Mouse (Mus musculus) forebrain, postnatal 0 days (tissue): ENCODE measurements around the gene Pdxk. TPM values are rescaled to one million over a fixed set of nuclear protein-coding genes. Genes with fewer than 3 reads are reported as not detected.
"Not testable (repeated sequence)": the region's sequence is repeated elsewhere in the genome, so short reads cannot be mapped to it uniquely, and the experiment has no call there.

Source experiments
- ATAC-seq: fragments of 200-750 bp; cut with Nextera tagmentation; 2 replicates; pipeline ENCODE4 v1.8.0; 2017; ENCODE audit warnings: mild to moderate bottlenecking, moderate library complexity
- DNase-seq: peaks from one replicate; pipeline ENCODE4 v3.0.0-alpha.2; 2015
- H3K27ac ChIP-seq: fragments of 300-500 bp; sonication (generic); 2 replicates; pipeline ENCODE4 v1.5.1; 2014; ENCODE audit warnings: low read depth, mild to moderate bottlenecking, antibody characterized with exemption, low read length, moderate library complexity, mixed read lengths
- H3K27me3 ChIP-seq: fragments of 300-500 bp; sonication (generic); 2 replicates; pipeline ENCODE4 v1.6.1; 2014; ENCODE audit warnings: mild to moderate bottlenecking, low read length, mixed read lengths; ENCODE audit not compliant: insufficient read depth
- H3K36me3 ChIP-seq: fragments of 300-500 bp; sonication (generic); 2 replicates; pipeline ENCODE4 v1.6.1; 2014; ENCODE audit warnings: mild to moderate bottlenecking, moderate library complexity; ENCODE audit not compliant: insufficient read depth
- H3K4me1 ChIP-seq: fragments of 300-500 bp; sonication (generic); 2 replicates; pipeline ENCODE4 v1.6.1; 2014; ENCODE audit warnings: antibody characterized with exemption; ENCODE audit not compliant: insufficient read depth
- H3K4me2 ChIP-seq: fragments of 300-500 bp; sonication (generic); 2 replicates; pipeline ENCODE4 v1.6.1; 2014; ENCODE audit warnings: low read depth, mild to moderate bottlenecking, moderate library complexity
- H3K4me3 ChIP-seq: fragments of 300-500 bp; sonication (generic); 2 replicates; pipeline ENCODE4 v1.5.1; 2014; ENCODE audit warnings: low read depth, low read length, mixed read lengths
- H3K9ac ChIP-seq: fragments of 300-500 bp; sonication (generic); 2 replicates; pipeline ENCODE4 v1.6.1; 2014; ENCODE audit warnings: mild to moderate bottlenecking
- H3K9me3 ChIP-seq: fragments of 300-500 bp; sonication (generic); 2 replicates; pipeline ENCODE4 v1.6.1; 2016; ENCODE audit warnings: low read length
- CTCF ChIP-seq: sonication (generic); IDR thresholded peaks from 2 replicates; pipeline ENCODE4 v1.5.1; 2016; ENCODE audit warnings: antibody characterized with exemption, control low read depth, low read depth
- WGBS: fragments of 180-500 bp; shearing (Covaris S2); extraction: QIAGEN DNeasy Blood & Tissue Kit; methylation state at CpG from one replicate; pipeline ENCODE4 v1.1.7; 2014; 5-methylcytosine and 5-hydroxymethylcytosine counted together
- polyA plus RNA-seq: library from polyadenylated mRNA; unstranded; fragments of >200 nt; fragmentation: Nextera tagmentation; extraction: Ambion mirVana; gene quantifications from 2 replicates; pipeline ENCODE4 v1.2.1, GENCODE M21; 2015
- total RNA-seq: library from RNA; depleted of rRNA; stranded (reverse); fragments of >200 nt; gene quantifications from 2 replicates; pipeline ENCODE4 v1.2.3, GENCODE M21; 2014; rRNA removed

Gene Pdxk
- total RNA-seq: 30.5 and 43.6 TPM in 2 replicates
- polyA plus RNA-seq: 20.0 and 30.7 TPM in 2 replicates

DNA sequence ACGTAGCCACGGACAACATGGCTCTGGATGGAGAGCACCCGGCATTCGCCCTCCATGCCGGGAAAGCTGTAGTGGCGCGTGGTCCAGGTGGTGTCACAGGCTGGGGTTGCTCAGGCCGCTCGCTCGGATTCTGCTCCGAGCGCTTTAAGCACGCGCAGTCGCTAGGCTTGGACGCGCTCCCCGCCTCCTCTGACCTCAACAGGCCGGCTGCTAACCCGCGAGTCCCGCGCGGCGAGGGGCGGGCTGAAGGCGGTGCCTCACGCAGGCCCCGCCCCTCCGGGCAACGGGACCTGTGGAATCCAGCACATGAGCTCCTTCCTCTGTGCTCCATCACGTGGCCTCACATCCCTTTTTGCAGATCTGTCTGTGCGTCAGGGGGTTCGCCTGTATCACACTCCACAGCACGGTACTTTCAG is at the start of gene Pdxk:
Pdxk (minus strand) TSS at position 184 of the 416 bp plus-strand sequence.
- peak; percentile 90 for DNase-seq
- Histone ChIP-seq H3K27ac (peak within 1 kb of the TSS; percentile 54), H3K4me3 (peak within 1 kb of the TSS; percentile 71), H3K9me3 (no peaks in the 10 kb centered on the region), H3K9ac (peak within 1 kb of the TSS; percentile 73), H3K27me3 (no peaks in the 10 kb centered on the region), H3K4me1 (peaks cover 5% of the 10 kb centered on the region; the same call in 1 of the 2 replicates), H3K4me2 (peak within 1 kb of the TSS; percentile 99), H3K36me3 (no peaks in the 10 kb centered on the region)
- ATAC-seq: peak; percentile 95
- WGBS: 4% methylated on average over 32 of the region's 35 CpGs
- TF ChIP-seq CTCF: no peak

DNA sequence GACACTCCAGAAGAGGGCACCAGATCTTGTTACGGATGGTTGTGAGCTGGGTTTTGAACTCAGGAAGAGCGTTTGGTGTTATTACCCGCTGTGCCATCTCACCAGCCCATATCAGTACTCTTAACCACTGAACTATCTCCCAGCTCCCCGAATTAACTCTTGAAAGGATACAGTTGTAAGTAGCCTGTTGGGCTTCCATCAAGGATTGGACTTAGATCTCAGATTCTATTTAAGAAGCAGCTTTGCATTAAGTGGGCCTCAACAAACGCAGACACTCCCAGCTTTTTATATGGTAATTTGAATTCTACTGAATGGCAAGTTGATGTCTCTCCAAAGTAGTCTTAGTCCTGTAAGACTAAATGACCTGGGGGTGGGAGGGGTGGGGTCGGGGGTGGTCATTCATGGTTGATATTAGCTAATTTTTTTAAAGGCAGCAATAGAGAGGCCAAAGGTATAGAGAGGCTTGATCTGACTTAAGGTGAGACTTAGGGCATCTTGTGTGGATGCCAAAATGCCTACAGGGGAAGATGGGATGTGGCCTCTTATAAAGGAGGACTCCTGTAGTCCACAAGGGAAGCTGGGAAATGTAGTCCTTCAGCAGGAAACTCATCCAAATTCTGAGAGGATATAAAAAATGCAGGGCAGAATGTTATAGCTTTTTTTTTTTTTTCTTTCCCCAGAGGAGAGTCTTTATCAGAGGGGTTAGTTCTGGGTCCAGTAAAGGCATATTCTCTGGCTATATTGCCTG is 38.4 kb upstream of the Pdxk start:
- Histone ChIP-seq H3K27ac (no peak overlapping the region), H3K27me3 (no peaks in the 10 kb centered on the region), H3K9me3 (no peaks in the 10 kb centered on the region), H3K36me3 (no peaks in the 10 kb centered on the region), H3K4me1 (no peaks in the 10 kb centered on the region), H3K4me3 (no peak overlapping the region), H3K4me2 (no peak overlapping the region), H3K9ac (no peak overlapping the region)
- WGBS: 78% methylated on average over 6 of the region's 6 CpGs
- DNase-seq: no peak
- no peak for TF ChIP-seq CTCF
- ATAC-seq: no peak

- Histone ChIP-seq H3K4me2 (peak overlapping the region; percentile 27; the same call in 1 of the 2 replicates), H3K4me1 (no peaks in the 10 kb centered on the region), H3K9me3 (no peaks in the 10 kb centered on the region), H3K27me3 (no peaks in the 10 kb centered on the region), H3K27ac (no peak overlapping the region), H3K36me3 (no peaks in the 10 kb centered on the region), H3K4me3 (no peak overlapping the region), H3K9ac (no peak overlapping the region)
- ATAC-seq (peak; percentile 84), DNase-seq (peak; percentile 70)
- WGBS: 7% methylated on average over 26 of the region's 26 CpGs
- peak; percentile 89 for TF ChIP-seq CTCF
These were observed 22.8 kb upstream of the Pdxk start for GRCm38 (mm10) chr10:78487431-78488086.

GRCm38 (mm10) chr10:78486871-78487270 is 22.1 kb upstream of the Pdxk start:
- H3K4me1 ChIP-seq: 0 out of 2 replicates have a peak, but pooled peaks cover 3% of the 10 kb centered on the region
- WGBS: 76% methylated on average over 5 of the region's 5 CpGs

DNA sequence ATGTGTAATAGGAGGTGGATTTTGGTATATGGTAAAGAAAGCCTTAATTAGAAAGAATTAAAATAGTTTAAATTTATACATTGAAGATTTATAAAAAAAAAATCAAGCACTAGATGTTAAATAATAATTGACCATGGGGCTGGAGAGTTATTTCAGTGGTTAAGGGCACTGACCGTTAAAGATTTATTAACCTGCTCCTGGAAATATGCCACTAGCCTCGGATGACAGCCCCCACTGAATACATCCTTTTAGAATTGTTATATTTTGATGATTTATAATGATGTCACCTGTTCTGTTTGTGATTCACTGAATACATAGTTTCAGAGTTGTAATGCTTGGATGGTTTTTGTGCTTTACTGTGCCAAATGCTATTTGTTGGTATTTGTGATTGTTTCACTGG is 20.6 kb upstream of the Pdxk start:
- WGBS: 74% methylated on average over 2 of the region's 2 CpGs
- H3K27ac ChIP-seq, ATAC-seq, DNase-seq, H3K36me3 ChIP-seq, H3K9me3 ChIP-seq, H3K4me1 ChIP-seq, H3K27me3 ChIP-seq, H3K9ac ChIP-seq, H3K4me3 ChIP-seq, H3K4me2 ChIP-seq: not testable (repeated sequence)

More at GRCm38 (mm10) chr10:78486871-78487270, 22.1 kb upstream of the Pdxk start:
- Histone ChIP-seq H3K36me3 (no peaks in the 10 kb centered on the region), H3K9me3 (no peaks in the 10 kb centered on the region), H3K9ac (no peak overlapping the region), H3K27ac (no peak overlapping the region), H3K4me3 (no peak overlapping the region), H3K27me3 (no peaks in the 10 kb centered on the region), H3K4me2 (no peak overlapping the region)
- DNase-seq: no peak
- no peak for TF ChIP-seq CTCF
- no peak for ATAC-seq

DNA sequence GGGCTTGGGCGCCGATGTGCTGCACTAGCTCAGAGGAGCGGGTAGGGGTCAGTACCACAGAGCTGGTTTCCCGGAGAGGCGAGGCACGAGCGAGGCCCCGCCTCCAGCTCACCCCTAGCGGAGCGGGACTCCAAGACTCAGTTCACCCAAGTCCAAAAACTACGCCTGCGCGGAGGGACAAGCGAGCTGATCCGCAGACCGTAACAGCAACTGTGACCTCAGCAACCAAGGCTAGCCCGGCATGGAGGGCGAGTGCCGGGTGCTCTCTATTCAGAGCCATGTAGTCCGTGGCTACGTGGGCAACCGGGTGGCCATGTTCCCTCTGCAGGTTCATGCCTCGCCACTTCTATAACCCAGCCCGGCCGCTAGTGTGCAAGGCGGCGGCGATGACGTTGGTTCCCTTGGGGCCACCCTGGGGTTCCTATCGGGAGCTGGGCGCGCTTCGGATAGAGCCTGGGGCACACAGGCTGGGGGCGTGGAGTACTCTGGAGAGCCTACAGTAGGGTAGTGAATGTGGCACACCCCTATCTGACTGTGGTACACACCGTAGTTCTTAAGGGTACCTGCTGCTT is 17.2 kb upstream of the Pdxk start:
- peak; percentile 57 for TF ChIP-seq CTCF
- peak overlapping the region; percentile 46 for H3K9ac ChIP-seq
- DNase-seq (peak; percentile 76), ATAC-seq (peak; percentile 97)
- 0 out of 2 replicates have a peak, but pooled peaks cover 3% of the 10 kb centered on the region for H3K4me1 ChIP-seq
- no peaks in the 10 kb centered on the region for H3K27me3 ChIP-seq
- H3K4me2 ChIP-seq: peak overlapping the region; percentile 87
- peak overlapping the region; percentile 48 for H3K4me3 ChIP-seq
- H3K9me3 ChIP-seq: no peaks in the 10 kb centered on the region
- H3K36me3 ChIP-seq: no peaks in the 10 kb centered on the region
- H3K27ac ChIP-seq: no peak overlapping the region
- WGBS: under 1% methylated on average over 35 of the region's 35 CpGs
